Mouse (Mus musculus) ES-E14 (cell line): ENCODE measurements around the gene Xrra1.

Source experiments
- MAFK ChIP-seq: IDR thresholded peaks from 2 replicates; pipeline ENCODE4 v1.6.1; 2014; ENCODE audit warnings: mild to moderate bottlenecking, low read depth, low read length, inconsistent platforms; ENCODE audit not compliant: insufficient read depth
- ZNF384 ChIP-seq: IDR thresholded peaks from 2 replicates; pipeline ENCODE4 v1.6.1; 2012; ENCODE audit warnings: low read depth, low read length, inconsistent platforms

GRCm38 (mm10) chr7:99953442-99954098 is 94.7 kb downstream of the Xrra1 start:
- TF ChIP-seq MAFK, result no peak
- no peak for TF ChIP-seq ZNF384
